Mouse (Mus musculus) adrenal gland, postnatal 36 days (tissue): ENCODE measurements at regions not wholly inside any gene's neighbourhood (a gene's known extent, or its start where the extent isn't known, plus 50 kb on each side); places are given as distances from the start of the nearest gene placed in this dataset.

Experiments
- DNase-seq, 2 experiments: peaks; one replicate each; pipeline ENCODE4 v3.0.0; 2021; ENCODE audit warnings: mixed read lengths in 1 of 2

DNA sequence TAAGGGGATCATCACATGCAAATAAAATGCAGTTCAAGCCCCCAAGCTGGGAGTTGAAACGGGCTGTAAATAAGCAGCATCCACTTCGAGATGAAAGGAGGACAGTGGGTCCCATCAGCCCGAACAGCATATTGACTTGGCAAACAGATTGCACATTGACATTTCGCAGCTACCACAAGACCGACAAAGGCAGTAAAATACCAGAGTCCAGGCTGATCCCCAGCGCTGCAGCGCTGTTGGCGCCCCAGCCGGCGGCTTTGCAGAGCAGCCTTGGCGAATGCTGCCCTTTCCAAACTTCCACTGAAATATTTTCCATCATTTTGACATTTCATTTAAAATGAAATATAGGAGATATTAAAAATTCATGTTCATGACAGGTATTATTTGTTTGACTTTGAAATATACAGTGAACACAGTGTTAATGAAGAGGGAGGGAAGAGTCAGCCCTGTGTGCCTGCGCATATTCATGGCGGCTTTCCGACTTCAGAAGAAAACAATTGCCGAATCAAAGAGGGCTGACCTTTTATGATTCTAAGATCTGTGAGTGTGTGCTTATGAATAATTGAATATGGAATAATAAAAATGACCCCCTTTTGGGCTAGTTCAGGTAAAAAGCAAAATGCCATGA, 98.4 kb downstream of the Sqor start:
- DNase-seq = no peak

DNA sequence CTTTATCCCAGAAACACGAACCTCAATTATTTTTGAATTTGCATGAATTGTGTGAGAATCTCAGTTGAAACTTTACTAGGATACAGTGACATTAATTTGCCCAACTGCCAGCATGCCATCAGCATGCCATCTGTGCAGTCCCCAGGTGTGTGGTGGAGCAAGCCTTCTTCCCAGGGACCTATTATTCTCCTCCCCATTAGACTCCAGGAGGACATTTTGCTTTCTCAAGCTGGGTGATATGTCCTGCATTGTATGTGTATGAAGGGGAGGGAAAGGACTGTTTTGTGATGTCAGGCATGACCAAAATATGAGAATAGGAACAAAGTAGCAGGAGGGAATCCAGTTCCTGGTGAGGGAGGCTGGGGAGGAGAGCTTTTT, 98.9 kb downstream of the Sqor start:
- no peak for DNase-seq

DNA sequence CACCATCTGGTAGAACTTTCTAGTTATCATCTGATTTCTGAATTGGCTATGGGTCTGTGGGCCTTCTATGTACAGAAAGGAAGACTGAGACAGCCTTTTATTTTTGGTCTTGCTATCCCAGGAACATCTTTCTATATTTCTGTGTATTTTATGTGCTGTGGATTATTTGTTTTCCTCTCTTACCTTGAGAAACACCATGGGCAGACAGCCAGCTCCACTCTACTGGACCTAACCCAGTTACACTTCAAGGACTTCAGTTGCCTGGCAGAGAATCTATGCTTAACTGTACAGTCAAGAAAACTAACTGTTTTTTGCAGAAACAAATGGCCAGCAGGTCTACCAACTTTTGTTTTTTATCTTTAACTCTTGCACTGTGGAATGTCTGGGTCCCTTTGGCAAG, 122.1 kb downstream of the Sqor start:
- DNase-seq = no peak

DNA sequence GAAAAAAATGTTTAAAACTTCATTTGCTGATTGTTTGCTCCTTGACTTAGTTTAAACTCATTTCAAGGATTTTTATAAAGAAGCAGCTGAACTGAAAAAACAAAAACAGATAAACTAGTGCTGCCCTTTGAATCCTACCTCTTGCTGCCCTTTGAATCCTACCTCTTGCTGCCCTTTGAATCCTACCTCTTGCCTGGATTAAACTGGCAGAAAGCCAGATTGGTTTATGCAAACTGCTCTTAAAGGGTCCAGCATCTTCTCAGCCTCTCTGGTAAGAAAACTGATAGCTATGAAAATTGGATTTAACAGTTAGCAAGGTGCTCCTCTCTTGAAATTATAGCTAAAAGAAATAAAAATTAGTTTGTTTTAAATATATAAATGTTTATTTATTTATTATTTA, 122.5 kb downstream of the Sqor start:
- DNase-seq = no peak

- DNase-seq = no peak
Observed at GRCm38 (mm10) chr2:122905129-122906072, 140.4 kb downstream of the Sqor start.

DNA sequence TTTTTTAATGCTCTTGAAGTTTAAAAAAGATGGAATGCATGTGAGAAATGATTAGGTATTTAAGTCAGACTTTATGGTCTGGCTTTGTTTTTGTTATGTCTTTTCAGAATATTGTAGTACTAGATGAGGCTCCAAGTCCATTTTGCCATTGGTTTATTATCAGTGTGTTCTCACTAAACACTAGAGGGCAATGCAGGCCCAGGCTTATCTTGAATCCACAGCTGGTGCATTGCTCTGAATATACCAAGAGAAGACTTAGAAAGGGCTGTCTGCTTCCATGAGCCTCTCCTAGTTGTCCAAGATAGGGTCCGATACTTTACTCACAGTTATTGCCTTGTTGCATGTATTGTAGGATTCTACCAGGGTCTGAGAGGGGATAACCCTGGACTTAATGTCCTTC, 151.7 kb downstream of the Sqor start:
- DNase-seq = no peak

DNA sequence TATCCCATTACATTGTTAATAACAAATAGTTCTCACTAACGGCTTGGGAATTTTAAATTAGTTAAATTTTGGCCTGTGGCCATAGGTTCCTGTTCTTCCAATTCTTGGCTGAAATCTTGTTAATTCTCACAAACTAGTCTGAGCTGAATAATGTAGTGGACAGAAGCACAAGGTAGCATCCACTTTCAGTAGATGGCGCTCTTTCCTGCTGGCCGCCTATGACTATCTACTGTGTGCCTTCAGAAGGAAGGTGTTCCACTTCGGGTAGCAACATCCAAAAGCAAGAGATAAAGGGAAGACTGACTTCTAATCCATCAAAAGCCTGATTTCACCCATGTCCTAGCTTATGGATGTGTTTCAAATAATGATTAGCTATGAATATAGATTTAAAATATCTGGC, 172.9 kb downstream of the Sqor start:
- peak; percentile 10 to 35 for DNase-seq

- DNase-seq = no peak
Observed at GRCm38 (mm10) chr2:122944841-122945240, 179.8 kb downstream of the Sqor start.

GRCm38 (mm10) chr2:122945891-122946290, 180.9 kb downstream of the Sqor start:
- DNase-seq = no peak

- DNase-seq = no peak
Observed at GRCm38 (mm10) chr2:122949031-122949430, 184.0 kb downstream of the Sqor start.

GRCm38 (mm10) chr2:122961701-122962100, 196.7 kb downstream of the Sqor start:
- DNase-seq = no peak

DNA sequence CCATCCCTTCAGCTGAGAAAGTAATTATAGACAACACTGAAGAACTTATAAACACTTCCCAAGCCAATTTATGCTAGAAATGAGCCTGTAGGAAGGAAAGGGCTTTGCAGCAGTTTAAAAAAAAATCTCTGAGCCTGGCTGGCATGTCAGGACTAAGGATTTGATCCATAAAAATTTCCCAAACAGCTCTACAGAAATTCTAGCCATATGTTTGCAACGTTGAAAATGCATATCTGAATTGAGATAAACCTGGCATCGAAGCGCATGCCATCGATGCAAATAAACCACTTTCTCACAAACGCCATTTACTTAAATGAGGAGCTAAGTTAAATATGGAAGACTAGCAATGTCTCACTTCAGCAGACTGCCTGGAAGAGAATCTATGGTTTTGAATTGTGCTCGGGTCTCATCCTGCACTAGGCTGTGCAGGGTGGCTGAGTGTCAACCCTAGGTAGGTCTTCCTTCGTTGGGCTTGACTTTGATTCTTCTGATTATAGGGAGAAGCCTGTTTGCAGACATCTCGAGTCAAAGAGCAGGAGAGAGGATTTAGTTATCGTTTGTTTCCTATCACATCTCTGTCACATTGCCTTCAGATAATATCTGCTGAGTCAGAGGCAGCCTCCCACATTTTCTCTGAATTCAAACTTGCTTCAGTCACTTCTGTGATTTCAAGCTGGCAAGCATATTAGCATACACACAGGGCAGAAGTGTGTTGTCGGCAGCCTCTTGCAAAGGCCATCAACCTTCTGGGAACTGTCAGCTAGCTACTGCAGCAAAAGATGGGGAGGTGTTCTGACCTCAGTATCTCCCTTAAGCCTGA, 204.0 kb downstream of the Sqor start:
- DNase-seq = no peak
